Mouse (Mus musculus): ENCODE data around the gene Ppa2.

DNA sequence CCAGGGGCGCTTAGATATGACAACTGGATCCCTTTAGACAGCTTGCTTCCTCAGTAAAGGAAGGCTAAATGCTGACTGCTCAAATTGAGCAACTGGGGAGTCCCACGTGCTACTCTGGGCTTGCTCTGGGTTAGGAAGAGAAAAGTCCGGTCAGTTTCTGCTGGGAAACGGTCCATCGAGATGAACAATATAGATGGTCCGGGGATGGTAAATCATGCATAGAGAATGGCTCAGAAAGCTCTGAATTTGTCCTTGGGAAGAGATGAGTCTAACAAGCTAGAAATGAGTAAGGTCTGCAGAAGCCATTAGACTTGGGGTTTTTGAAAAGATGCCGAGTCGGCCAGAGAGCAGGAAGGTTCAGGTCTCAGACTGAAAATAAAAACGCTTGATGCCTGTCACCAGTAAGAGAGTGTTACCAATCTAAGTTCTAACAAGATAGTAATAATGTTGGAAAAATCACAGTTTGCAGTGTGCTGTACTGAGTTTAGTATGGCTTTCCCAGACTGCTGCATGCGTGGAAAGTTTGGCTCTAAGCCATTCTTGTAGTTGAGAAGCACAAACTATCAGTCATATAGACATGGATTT, 80.0 kb downstream of the Ppa2 start:
- TF ChIP-seq ZNF384 (IDR thresholded peaks at IDR 0.05; ENCODE audit: low read depth, low read length) (no peak), ZC3H11A (IDR thresholded peaks at IDR 0.05; ENCODE audit: borderline replicate concordance, low read depth, low read length) (no peak), MAFK (IDR thresholded peaks at IDR 0.05; ENCODE audit: insufficient read depth, low read depth, low read length) (no peak)

Measured in ES-E14 (cell line).